Mouse (Mus musculus) stomach, embryonic 15.5 days (tissue): ENCODE results near the gene Cd68. TPM values are rescaled to one million over a fixed set of nuclear protein-coding genes. Genes with fewer than 3 reads are reported as not detected.
A peak's percentile ranks its signal among the peaks of the same experiment; 100 is the strongest.
"Not testable (repeated sequence)": the region's sequence is repeated elsewhere in the genome, so short reads cannot be mapped to it uniquely, and the experiment has no call there.

Experiments used
- ATAC-seq: fragments of 200-750 bp; cut with Nextera tagmentation; 2 replicates; pipeline ENCODE4 v1.8.0; 2017; ENCODE audit warnings: low read depth, moderate number of reproducible peaks, moderate TSS enrichment; ENCODE audit not compliant: insufficient read depth, low FRiP score
- H3K27ac ChIP-seq: fragments of 300-500 bp; sonication (generic); 2 replicates; pipeline ENCODE4 v1.5.1; 2015; ENCODE audit warnings: mild to moderate bottlenecking, inconsistent platforms
- H3K27me3 ChIP-seq: fragments of 300-500 bp; sonication (generic); replicated peaks from 2 replicates; pipeline ENCODE4 v1.6.1; 2015; ENCODE audit warnings: inconsistent platforms
- H3K36me3 ChIP-seq: fragments of 300-500 bp; sonication (generic); 2 replicates; pipeline ENCODE4 v1.6.1; 2015; ENCODE audit warnings: inconsistent platforms
- H3K4me1 ChIP-seq: fragments of 300-500 bp; sonication (generic); 2 replicates; pipeline ENCODE4 v1.6.1; 2015; ENCODE audit warnings: inconsistent platforms
- H3K4me2 ChIP-seq: fragments of 300-500 bp; sonication (generic); 2 replicates; pipeline ENCODE4 v1.6.1; 2015; ENCODE audit warnings: mild to moderate bottlenecking, inconsistent platforms
- H3K4me3 ChIP-seq: fragments of 300-500 bp; sonication (generic); replicated peaks from 2 replicates; pipeline ENCODE4 v1.5.1; 2015; ENCODE audit warnings: inconsistent platforms
- H3K9ac ChIP-seq: fragments of 300-500 bp; sonication (generic); 2 replicates; pipeline ENCODE4 v1.6.1; 2015; ENCODE audit warnings: inconsistent platforms
- H3K9me3 ChIP-seq: fragments of 300-500 bp; sonication (generic); 2 replicates; pipeline ENCODE4 v1.6.1; 2016; ENCODE audit warnings: inconsistent platforms
- WGBS: fragments of 180-500 bp; shearing (Covaris S2); methylation state at CpG from one replicate; pipeline ENCODE4 v1.1.7; 2015; 5-methylcytosine and 5-hydroxymethylcytosine counted together
- polyA plus RNA-seq: library from polyadenylated mRNA; unstranded; fragments of >200 nt; fragmentation: Nextera tagmentation; extraction: Ambion mirVana; gene quantifications from 2 replicates; pipeline ENCODE4 v1.2.1, GENCODE M21; 2015

Gene Cd68
- polyA plus RNA-seq, 1 experiment from 2014 or later = 16.3 TPM

DNA sequence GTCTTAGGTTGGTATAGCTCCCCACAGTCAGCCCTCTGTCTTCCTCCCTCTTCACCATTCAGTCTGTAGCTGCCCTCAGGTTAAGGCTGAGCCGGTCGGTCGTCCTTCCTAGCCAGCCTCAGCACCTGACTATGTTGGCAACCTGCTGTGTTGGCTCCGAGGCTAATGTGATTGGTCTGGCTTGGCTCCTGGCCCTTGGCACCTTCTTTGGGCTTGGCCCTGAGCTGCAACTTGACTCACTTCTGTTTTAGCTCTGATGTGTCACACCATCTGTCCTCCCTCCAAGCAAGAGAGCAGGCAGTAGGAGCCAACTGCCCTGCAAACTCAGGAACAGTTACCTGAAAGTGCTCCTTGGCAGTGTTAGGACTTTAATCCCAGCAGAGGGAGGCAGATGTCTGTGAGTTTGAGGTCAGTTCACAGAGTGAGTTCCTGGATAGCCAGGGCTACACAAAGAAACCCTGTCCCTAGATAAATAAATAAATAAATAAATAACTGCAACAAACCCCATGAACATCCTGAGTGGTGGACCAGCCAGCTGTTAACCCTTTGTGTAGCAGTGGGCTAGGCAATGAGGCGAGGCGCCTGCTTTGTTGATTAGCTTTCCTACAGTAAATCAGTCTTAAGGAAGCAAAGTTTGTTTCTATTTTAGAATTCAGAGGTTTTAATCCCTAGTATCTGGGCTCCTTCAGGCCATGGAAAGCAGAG, 41.0 kb upstream of the Cd68 start:
- 50% methylated on average over 6 of the region's 6 CpGs for WGBS
- Histone ChIP-seq H3K27me3 (no peaks in the 10 kb centered on the region), H3K4me2 (no peak overlapping the region), H3K4me1 (no peaks in the 10 kb centered on the region), H3K9me3 (no peaks in the 10 kb centered on the region), H3K4me3 (no peak overlapping the region), H3K9ac (no peak overlapping the region), H3K27ac (no peak overlapping the region), H3K36me3 (no peaks in the 10 kb centered on the region)
- no peak for ATAC-seq

DNA sequence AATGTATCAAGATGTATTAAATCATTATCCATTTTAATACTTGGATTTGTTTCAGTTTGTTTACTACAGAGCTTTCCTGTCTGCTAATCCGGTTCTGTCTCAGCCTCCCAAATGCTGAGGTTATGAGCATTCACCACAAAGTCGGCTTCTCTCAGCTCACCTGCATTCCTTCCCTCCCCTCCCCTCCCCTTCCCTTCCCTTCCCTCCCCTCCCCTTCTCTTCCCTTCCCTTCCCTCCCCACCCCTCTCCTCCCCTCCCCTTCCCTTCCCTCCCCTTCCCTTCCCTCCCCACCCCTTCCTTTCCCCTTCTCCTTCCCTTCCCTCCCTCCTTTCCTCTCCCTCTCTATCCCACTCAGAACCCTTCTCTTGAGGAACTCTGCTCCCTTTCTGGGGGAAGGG, 38.7 kb upstream of the Cd68 start:
- Histone ChIP-seq H3K27me3 (no peaks in the 10 kb centered on the region), H3K4me2 (no peak overlapping the region), H3K4me1 (no peaks in the 10 kb centered on the region), H3K27ac (no peak overlapping the region), H3K9me3 (no peaks in the 10 kb centered on the region), H3K4me3 (no peak overlapping the region), H3K9ac (no peak overlapping the region), H3K36me3 (no peaks in the 10 kb centered on the region)
- no peak for ATAC-seq
- WGBS = 21% methylated on average over 2 of the region's 2 CpGs

DNA sequence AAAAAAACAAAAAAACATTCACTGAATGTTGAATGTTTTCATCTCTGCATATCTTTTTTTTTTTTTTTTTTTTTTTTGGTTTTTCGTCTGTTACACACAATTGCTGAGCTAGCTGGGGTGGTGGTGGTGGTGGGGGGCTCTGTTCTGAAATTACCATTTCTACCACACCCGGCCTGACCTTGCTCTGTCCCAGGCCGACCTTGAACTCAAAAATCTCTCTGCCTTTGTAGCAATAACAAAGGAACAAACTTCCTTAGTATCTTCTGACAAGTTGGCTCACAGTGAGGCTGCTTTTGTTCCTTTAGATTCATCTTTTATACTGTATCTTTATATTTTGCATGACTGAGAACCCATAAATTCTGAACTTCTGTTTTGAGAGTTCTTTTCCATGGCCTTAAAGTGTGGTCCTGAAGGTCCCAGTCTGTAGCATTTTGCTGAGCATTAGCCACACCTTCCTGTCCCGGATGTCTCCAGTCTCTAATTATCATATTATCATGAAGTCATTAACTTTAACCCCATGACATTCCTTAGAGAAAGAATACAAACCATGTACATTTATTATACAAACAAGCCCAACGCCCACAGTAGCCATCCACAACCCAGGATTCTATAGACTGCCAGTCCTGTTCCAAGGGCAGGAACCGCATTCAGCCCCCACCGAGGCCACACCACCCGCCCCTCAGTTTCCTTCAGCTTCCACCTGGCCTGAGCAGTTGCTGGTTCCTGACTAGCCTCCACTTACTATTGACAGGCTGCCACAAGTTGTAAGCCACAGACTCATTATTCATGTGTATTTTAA, 38.1 kb upstream of the Cd68 start:
- Histone ChIP-seq H3K27ac (no peak overlapping the region), H3K4me1 (no peaks in the 10 kb centered on the region), H3K9ac (no peak overlapping the region), H3K9me3 (no peaks in the 10 kb centered on the region), H3K4me3 (no peak overlapping the region), H3K27me3 (no peaks in the 10 kb centered on the region), H3K4me2 (no peak overlapping the region), H3K36me3 (no peaks in the 10 kb centered on the region)
- 60% methylated on average over 8 of the region's 8 CpGs for WGBS
- ATAC-seq = no peak

DNA sequence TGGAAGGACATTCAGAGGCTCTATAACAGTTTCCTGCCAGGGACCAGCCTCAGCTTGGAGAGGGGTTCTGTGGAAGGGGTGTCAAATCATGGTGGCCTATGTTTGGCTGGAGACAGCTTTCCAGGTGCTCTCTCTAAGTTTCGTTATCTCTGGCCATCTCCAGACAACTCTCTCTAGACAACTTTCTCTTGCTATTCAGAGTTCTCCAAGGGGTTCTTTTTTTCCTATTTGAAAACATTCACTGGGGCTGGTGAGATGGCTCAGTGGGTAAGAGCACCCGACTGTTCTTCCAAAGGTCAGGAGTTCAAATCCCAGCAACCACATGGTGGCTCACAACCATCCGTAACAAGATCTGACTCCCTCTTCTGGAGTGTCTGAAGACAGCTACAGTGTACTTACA, 37.4 kb upstream of the Cd68 start:
- not testable (repeated sequence) for H3K27ac ChIP-seq
- 66% methylated on average over 3 of the region's 3 CpGs for WGBS

DNA sequence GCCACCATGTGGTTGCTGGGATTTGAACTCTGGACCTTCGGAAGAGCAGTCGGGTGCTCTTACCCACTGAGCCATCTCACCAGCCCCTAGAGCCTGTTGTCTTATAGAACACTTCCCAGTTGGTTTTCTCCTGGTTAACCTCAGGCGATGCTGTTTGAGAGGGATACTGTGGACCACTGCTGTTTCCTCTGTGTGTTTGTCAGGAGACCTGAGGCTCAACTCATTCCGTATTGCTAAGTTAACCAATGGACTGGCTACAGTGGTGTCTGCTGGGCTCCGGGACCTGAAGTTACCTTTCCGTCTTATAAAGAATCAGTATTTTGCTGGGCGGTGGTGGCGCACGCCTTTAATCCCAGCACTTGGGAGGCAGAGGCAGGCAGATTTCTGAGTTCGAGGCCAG, 36.9 kb upstream of the Cd68 start:
- ATAC-seq, H3K36me3 ChIP-seq, H3K4me2 ChIP-seq, H3K9me3 ChIP-seq, H3K27ac ChIP-seq, H3K4me3 ChIP-seq, H3K4me1 ChIP-seq, H3K9ac ChIP-seq, H3K27me3 ChIP-seq: not testable (repeated sequence)
- WGBS = 89% methylated on average over 10 of the region's 10 CpGs

More for the DNA sequence above, 37.4 kb upstream of the Cd68 start:
- not testable (repeated sequence) for H3K9ac ChIP-seq, H3K36me3 ChIP-seq, H3K9me3 ChIP-seq, H3K4me3 ChIP-seq, H3K27me3 ChIP-seq, H3K4me2 ChIP-seq, ATAC-seq, H3K4me1 ChIP-seq

DNA sequence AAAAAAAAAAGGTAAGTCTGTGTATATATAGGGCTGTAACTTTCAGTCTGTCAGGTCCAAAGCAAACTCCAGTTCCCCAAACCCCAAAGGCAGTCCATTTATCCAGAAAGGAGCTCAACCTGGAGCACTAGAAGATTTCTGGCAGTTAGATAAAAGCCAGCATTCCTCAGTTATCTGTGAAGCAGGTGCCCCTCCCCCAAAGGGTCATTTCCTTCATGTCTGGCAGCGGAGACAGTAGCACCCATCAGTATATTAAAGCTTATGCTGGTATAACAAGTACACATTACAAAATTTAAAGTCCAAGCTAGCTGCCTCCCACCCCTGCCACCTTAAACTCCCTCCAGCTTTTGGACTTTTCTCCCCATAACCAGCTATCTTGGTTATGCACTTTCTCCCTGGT, 33.6 kb upstream of the Cd68 start:
- Histone ChIP-seq H3K36me3 (no peaks in the 10 kb centered on the region), H3K27ac (no peak overlapping the region), H3K4me3 (no peak overlapping the region), H3K4me1 (peaks cover 10% of the 10 kb centered on the region; the same call in 1 of the 2 replicates), H3K4me2 (no peak overlapping the region), H3K9me3 (no peaks in the 10 kb centered on the region), H3K27me3 (no peaks in the 10 kb centered on the region), H3K9ac (no peak overlapping the region)
- 33% methylated on average over 1 of the region's 1 CpGs for WGBS
- ATAC-seq = no peak

DNA sequence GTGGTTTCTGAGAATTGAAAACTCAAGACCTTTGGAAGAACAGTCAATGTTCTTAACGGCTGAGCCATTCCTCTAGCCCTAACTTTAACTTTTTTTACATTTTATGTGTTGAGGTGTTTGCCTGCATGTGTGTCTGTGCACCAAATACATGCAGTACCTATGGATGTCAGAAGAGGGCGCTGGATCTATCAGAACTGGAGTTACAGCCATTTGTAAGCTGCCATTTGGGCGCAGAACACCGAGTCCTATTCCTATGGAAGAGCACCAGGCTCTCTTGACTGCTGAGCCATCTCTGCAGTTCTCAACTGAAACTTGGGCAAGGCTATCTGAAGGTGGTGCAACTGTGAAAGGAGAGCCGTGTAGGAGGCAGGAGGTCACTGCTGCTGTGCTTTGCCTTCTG, 32.6 kb upstream of the Cd68 start:
- Histone ChIP-seq H3K9me3 (no peaks in the 10 kb centered on the region), H3K27ac (no peak overlapping the region), H3K4me1 (peaks cover 10% of the 10 kb centered on the region; the same call in 1 of the 2 replicates), H3K36me3 (no peaks in the 10 kb centered on the region), H3K9ac (no peak overlapping the region), H3K27me3 (no peaks in the 10 kb centered on the region), H3K4me2 (no peak overlapping the region), H3K4me3 (no peak overlapping the region)
- 73% methylated on average over 5 of the region's 5 CpGs for WGBS
- ATAC-seq = no peak

DNA sequence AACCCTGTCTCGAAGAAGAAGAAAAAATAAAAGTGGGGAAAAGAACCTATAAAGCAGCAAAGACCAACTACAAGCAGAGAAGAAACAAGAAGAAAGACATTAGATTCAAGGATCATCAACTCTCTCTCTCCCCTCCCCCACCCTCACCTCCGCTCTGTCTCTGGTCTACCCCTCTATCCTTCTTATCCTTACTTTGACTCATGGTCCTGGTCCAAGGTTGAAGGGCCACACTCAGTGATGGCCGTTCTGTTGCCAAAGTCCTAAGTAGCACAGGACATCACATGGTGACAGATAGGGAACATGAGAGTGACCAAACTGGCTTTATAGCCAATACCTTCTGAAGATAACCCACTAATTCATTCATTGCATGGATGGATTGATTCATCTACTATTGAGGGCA, 31.4 kb upstream of the Cd68 start:
- no peaks in the 10 kb centered on the region for H3K36me3 ChIP-seq
- no peak overlapping the region for H3K4me2 ChIP-seq
- peaks cover 10% of the 10 kb centered on the region; the same call in 1 of the 2 replicates for H3K4me1 ChIP-seq
- H3K9me3 ChIP-seq = no peaks in the 10 kb centered on the region
- WGBS = 89% methylated on average over 3 of the region's 3 CpGs
- no peak overlapping the region for H3K9ac ChIP-seq
- H3K27me3 ChIP-seq = no peaks in the 10 kb centered on the region
- no peak for ATAC-seq
- no peak overlapping the region for H3K4me3 ChIP-seq
- H3K27ac ChIP-seq = no peak overlapping the region

DNA sequence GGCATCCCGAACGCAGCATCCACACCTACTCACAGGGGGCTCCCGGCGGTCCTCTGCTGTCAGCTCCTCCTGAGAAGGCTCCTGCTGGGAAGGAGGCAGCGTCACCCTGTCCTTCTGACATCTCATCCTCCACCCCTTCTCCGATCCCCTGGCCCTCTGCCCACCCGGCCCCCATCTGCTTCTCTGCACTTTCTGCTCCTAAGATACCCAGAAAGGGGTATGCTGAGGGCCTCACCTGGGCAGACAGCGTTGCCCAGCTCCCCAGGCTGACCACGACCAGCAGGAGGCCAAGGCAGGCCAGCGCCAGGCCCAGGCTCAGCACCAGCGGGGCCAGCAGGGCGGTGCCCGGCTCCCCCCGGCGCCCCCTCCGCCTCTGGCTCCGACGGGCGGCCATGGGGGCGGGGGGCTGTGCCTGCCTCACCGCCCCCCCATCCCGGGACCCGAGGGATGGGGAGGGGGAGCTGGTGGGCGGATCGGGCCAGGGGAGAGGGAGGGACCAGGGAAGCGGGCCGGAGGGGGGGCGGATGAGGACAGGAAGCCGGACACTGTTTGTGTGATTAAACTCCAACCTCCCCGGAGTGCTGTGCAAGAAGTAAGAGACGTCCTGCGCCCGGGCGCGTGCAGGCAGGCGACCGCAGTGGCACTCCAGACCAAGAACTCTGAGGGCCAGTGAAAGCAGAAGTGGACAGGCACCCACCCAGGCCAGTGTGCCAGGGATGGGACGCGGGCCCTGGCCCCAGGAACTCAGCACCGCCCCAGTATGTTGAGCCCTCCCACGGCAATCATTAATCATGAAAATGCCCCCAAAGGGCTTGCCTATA, 29.6 kb upstream of the Cd68 start, which contains the start of the genes Tnfsf12 and Tnfsfm13:
Gene Tnfsf12 (minus strand): TSS at position 489 of the 821 bp plus-strand sequence.
Gene Tnfsfm13 (minus strand): TSS at position 738 of the 821 bp plus-strand sequence.
- no peaks in the 10 kb centered on the region for H3K36me3 ChIP-seq
- H3K27ac ChIP-seq = peak within 1 kb of the TSS; percentile 74
- no peaks in the 10 kb centered on the region for H3K9me3 ChIP-seq
- ATAC-seq = peak; percentile 69
- H3K4me1 ChIP-seq = peaks cover 10% of the 10 kb centered on the region; the same call in 1 of the 2 replicates
- H3K9ac ChIP-seq = peak within 1 kb of the TSS; percentile 58
- 3% methylated on average over 35 of the region's 41 CpGs for WGBS
- peak within 1 kb of the TSS; percentile 64 for H3K4me3 ChIP-seq
- no peaks in the 10 kb centered on the region for H3K27me3 ChIP-seq
- H3K4me2 ChIP-seq = peak within 1 kb of the TSS; percentile 92

DNA sequence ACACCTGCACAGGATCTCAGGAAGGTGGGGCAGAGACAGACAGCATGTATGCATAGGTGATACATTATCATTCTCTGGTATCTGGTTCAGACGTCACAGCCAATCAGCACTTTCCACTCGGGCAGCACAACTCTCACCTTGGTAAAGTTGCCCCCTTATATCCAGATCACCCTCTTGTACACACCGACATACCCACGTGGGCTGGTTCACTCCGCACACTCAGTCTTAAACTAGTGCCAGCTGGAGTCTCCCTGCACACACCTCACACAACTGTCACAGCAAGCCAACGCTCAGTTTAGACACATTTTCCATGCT, 29.1 kb upstream of the Cd68 start:
- Histone ChIP-seq H3K4me2 (peak overlapping the region; percentile 92), H3K27me3 (no peaks in the 10 kb centered on the region), H3K9ac (peak overlapping the region; percentile 58), H3K27ac (peak overlapping the region; percentile 74; the same call in 1 of the 2 replicates), H3K9me3 (no peaks in the 10 kb centered on the region), H3K36me3 (no peaks in the 10 kb centered on the region), H3K4me3 (peak overlapping the region; percentile 64), H3K4me1 (peaks cover 10% of the 10 kb centered on the region; the same call in 1 of the 2 replicates)
- no peak for ATAC-seq
- WGBS = 31% methylated on average over 6 of the region's 6 CpGs

DNA sequence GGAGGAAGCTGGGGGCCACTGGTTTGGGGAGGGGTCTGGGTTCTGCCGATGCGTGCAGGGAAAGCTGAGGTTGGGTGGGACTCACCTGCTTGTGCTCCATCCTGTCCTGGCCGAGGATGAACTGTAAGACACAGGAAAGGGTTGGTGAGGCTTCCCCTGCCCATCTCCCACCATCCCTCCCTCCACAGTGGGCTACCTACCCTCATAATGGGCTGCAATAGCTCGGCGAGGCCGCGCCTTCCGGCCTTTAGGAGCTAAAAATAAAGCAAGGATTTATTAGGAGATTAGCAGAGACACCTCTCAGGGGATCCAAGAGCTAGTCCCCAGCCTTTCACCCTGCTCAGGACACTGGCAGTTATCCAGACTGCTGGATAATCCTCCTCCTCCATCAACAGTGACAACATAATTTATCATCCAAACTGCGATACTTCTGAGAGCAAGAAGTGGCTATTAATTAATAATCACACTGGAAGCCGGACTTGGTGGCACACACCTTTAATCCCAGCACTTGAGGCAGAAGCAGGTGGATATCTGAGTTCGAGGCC, 27.5 kb upstream of the Cd68 start:
- Histone ChIP-seq H3K9ac (no peak overlapping the region), H3K36me3 (no peaks in the 10 kb centered on the region), H3K4me2 (no peak overlapping the region), H3K4me3 (no peak overlapping the region), H3K27me3 (no peaks in the 10 kb centered on the region), H3K9me3 (no peaks in the 10 kb centered on the region), H3K4me1 (peaks cover 10% of the 10 kb centered on the region; the same call in 1 of the 2 replicates), H3K27ac (no peak overlapping the region)
- 54% methylated on average over 11 of the region's 11 CpGs for WGBS
- no peak for ATAC-seq
